Mouse (Mus musculus): ENCODE measurements at regions not wholly inside any gene's neighbourhood (a gene's known extent, or its start where the extent isn't known, plus 50 kb on each side); places are given as distances from the start of the nearest gene placed in this dataset.
A peak's percentile ranks its signal among the peaks of the same experiment; 100 is the strongest.

DNA sequence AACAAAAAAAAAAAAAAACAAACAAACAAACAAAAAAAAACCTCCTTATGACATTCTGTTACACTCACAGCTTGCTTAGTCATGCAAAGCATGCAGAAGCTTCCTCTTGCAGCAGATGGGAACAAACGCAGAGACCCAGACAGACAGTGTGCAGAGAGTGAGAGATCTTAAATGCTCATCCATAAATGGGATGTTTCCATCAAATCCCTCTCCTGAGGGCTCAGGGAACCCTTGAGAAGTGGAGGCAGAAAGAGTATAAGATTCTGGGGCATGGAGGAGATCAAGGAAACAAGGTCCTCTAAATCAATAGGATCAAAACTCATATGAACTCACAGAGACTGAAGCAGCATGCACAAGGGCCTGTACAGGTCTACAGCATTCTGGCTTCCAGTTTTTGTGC is 52.5 kb downstream of the Adm start:
- H3K4me1 ChIP-seq (ENCODE audit: control insufficient read depth, insufficient read depth, low read length) = peaks cover 4% of the 10 kb centered on the region
- H3K4me3 ChIP-seq (ENCODE audit: insufficient read depth, low read depth, low read length) = no peak overlapping the region
- no peak overlapping the region for H3K27ac ChIP-seq (ENCODE audit: insufficient read depth, low read depth, low read length)
- TF ChIP-seq CTCF (IDR thresholded peaks at IDR 0.05; ENCODE audit: insufficient read depth, low read depth, low read length) = no peak
- no peak for TF ChIP-seq POLR2A (IDR thresholded peaks at IDR 0.05; ENCODE audit: insufficient read depth, low read depth, low read length)
- WGBS = 87% methylated on average over 1 of the region's 1 CpGs

- Histone ChIP-seq H3K27ac (ENCODE audit: insufficient read depth, low read depth, low read length) (no peak overlapping the region), H3K4me3 (ENCODE audit: insufficient read depth, low read depth, low read length) (no peak overlapping the region), H3K4me1 (ENCODE audit: control insufficient read depth, insufficient read depth, low read length) (no peaks in the 10 kb centered on the region)
- 86% methylated on average over 4 of the region's 4 CpGs for WGBS
- TF ChIP-seq CTCF (IDR thresholded peaks at IDR 0.05; ENCODE audit: insufficient read depth, low read depth, low read length) (no peak), POLR2A (IDR thresholded peaks at IDR 0.05; ENCODE audit: insufficient read depth, low read depth, low read length) (no peak)
Observed at GRCm38 (mm10) chr7:110682911-110683310, 55.5 kb downstream of the Adm start.

GRCm38 (mm10) chr7:110688884-110689681 is 61.6 kb downstream of the Adm start:
- no peak overlapping the region for H3K27ac ChIP-seq (ENCODE audit: insufficient read depth, low read depth, low read length)
- 0 out of 2 replicates have a peak, but pooled peaks cover 3% of the 10 kb centered on the region for H3K4me1 ChIP-seq (ENCODE audit: control insufficient read depth, insufficient read depth, low read length)
- H3K4me3 ChIP-seq (ENCODE audit: insufficient read depth, low read depth, low read length) = no peak overlapping the region
- 55% methylated on average over 14 of the region's 14 CpGs for WGBS
- no peak for TF ChIP-seq CTCF (IDR thresholded peaks at IDR 0.05; ENCODE audit: insufficient read depth, low read depth, low read length)
- no peak for TF ChIP-seq POLR2A (IDR thresholded peaks at IDR 0.05; ENCODE audit: insufficient read depth, low read depth, low read length)

DNA sequence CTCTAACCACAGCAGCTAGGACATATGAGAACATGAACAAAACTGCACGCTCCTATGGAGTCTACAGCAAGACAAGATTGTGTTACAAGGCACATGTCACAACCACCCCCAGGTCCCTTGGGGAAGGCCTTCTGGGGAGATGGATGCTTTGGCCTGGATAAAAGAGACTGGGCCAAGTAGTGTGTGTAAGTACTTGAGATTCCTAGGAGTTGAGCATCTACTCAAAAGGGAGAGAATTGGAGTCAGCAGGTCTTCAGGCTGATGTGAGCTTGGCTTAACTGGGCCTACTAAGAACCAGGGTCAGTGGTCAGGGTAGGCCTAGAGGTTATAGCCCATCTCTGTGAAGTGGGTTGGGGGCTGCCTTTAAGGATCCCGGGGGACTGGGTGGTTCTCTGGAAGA is 62.8 kb downstream of the Adm start:
- Histone ChIP-seq H3K4me3 (ENCODE audit: insufficient read depth, low read depth, low read length) (no peak overlapping the region), H3K27ac (ENCODE audit: insufficient read depth, low read depth, low read length) (no peak overlapping the region), H3K4me1 (ENCODE audit: control insufficient read depth, insufficient read depth, low read length) (0 out of 2 replicates have a peak, but pooled peaks cover 3% of the 10 kb centered on the region)
- TF ChIP-seq POLR2A (IDR thresholded peaks at IDR 0.05; ENCODE audit: insufficient read depth, low read depth, low read length) (no peak), CTCF (IDR thresholded peaks at IDR 0.05; ENCODE audit: insufficient read depth, low read depth, low read length) (no peak)
- 96% methylated on average over 2 of the region's 2 CpGs for WGBS

DNA sequence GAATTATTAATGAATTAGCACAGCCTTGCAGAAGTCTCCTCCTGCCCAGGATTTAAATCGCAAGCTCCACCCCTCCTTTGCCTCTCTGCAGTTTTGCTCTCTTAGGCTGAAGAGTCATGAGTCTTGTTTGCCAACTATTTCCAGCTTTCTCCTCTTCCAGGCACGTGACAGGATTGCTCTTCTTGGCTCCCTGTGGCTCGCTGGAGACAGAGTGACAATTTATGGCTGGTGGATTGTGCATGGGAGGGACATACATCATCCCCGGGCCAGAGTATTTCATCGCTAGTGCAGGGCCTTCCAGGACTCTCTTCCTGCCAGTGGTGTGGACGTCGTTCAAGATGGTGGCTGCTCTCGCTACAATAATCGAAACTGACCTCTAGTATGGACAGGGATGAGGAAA is 63.4 kb downstream of the Adm start:
- Histone ChIP-seq H3K4me1 (ENCODE audit: control insufficient read depth, insufficient read depth, low read length) (0 out of 2 replicates have a peak, but pooled peaks cover 3% of the 10 kb centered on the region), H3K4me3 (ENCODE audit: insufficient read depth, low read depth, low read length) (no peak overlapping the region), H3K27ac (ENCODE audit: insufficient read depth, low read depth, low read length) (no peak overlapping the region)
- TF ChIP-seq CTCF (IDR thresholded peaks at IDR 0.05; ENCODE audit: insufficient read depth, low read depth, low read length) (no peak), POLR2A (IDR thresholded peaks at IDR 0.05; ENCODE audit: insufficient read depth, low read depth, low read length) (no peak)
- 81% methylated on average over 9 of the region's 9 CpGs for WGBS

- Histone ChIP-seq H3K27ac (ENCODE audit: insufficient read depth, low read depth, low read length) (no peak overlapping the region), H3K4me3 (ENCODE audit: insufficient read depth, low read depth, low read length) (no peak overlapping the region), H3K4me1 (ENCODE audit: control insufficient read depth, insufficient read depth, low read length) (peaks cover 3% of the 10 kb centered on the region; the same call in 1 of the 2 replicates)
- TF ChIP-seq CTCF (IDR thresholded peaks at IDR 0.05; ENCODE audit: insufficient read depth, low read depth, low read length) (no peak), POLR2A (IDR thresholded peaks at IDR 0.05; ENCODE audit: insufficient read depth, low read depth, low read length) (no peak)
- 83% methylated on average over 5 of the region's 5 CpGs for WGBS
Observed at GRCm38 (mm10) chr7:110694262-110694661, 66.8 kb downstream of the Adm start.

GRCm38 (mm10) chr7:110695729-110696128 is 68.3 kb downstream of the Adm start:
- no peak overlapping the region for H3K27ac ChIP-seq (ENCODE audit: insufficient read depth, low read depth, low read length)
- no peak overlapping the region for H3K4me3 ChIP-seq (ENCODE audit: insufficient read depth, low read depth, low read length)
- no peaks in the 10 kb centered on the region; the same call in 1 of the 2 replicates for H3K4me1 ChIP-seq (ENCODE audit: control insufficient read depth, insufficient read depth, low read length)
- WGBS = 87% methylated on average over 8 of the region's 8 CpGs
- no peak for TF ChIP-seq CTCF (IDR thresholded peaks at IDR 0.05; ENCODE audit: insufficient read depth, low read depth, low read length)
- no peak for TF ChIP-seq POLR2A (IDR thresholded peaks at IDR 0.05; ENCODE audit: insufficient read depth, low read depth, low read length)

DNA sequence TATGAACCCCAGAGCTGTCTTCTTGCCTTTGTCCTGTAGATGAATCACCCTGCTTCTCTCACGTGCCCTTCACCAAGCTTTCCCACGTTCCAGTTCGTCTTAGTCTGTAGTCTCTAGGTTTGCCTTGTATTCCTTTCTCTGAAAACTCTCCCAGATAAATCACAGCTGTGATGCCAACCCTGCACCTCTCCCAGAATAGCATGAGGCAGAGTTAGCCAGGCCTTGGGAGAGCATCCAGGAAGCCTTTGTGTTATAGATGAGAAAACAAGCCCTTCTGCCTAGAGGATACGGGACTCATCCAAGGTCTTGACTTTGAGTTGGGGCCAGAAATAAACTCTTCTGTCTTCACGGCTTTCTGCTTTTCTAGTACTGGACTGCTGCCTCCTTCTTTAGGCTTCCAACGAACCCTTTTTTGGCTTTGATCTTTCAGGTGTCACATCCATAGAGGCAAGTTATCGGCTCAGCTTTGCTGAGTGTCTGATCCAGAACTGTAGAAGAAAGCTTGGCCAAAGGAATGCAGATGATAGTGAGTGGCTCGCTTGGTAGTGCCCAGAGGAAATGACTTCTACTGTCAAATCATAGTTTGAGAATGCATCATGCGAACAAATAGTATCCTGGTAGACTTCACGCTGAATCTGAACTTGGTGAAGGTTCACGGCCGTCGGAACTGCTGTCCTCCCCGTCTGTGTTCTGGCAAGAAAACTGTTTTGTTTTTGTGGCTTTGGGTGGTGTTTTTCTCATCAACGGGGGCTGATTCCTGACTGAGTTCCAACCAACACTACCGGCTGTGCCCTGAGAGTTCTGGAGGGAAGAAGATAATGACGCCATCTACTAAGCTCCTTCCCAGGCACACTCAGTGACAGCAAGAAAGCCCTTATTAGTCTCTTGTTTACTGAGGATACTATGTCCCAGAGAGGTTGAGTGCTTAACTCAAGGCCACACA is 69.5 kb upstream of the Ampd3 start:
- TF ChIP-seq POLR2A (IDR thresholded peaks at IDR 0.05; ENCODE audit: insufficient read depth, low read depth, low read length) (no peak), CTCF (IDR thresholded peaks at IDR 0.05; ENCODE audit: insufficient read depth, low read depth, low read length) (no peak)
- 46% methylated on average over 17 of the region's 17 CpGs for WGBS
- H3K27ac ChIP-seq (ENCODE audit: insufficient read depth, low read depth, low read length) = peak overlapping the region; percentile 27; the same call in 1 of the 2 replicates
- peaks cover 7% of the 10 kb centered on the region for H3K4me1 ChIP-seq (ENCODE audit: control insufficient read depth, insufficient read depth, low read length)
- no peak overlapping the region for H3K4me3 ChIP-seq (ENCODE audit: insufficient read depth, low read depth, low read length)

DNA sequence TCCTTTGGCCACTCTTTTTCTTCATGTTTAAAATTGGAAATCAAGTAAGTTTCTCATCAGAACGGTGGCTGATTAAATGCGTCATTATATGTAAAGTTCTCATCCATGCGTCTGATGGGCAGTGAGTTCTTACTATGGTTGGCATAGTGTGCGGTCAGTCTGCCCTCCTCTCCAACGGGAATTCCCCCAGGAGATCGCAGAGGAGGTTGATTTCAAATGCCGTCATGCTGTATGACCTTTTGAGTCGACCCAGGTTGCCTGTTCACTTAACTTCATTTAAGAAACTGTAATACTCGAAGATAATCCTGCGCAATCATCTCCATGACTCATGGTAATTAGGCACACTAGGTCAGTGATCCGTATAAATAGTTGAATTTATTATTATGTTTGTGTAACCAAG is 68.4 kb upstream of the Ampd3 start:
- TF ChIP-seq POLR2A (IDR thresholded peaks at IDR 0.05; ENCODE audit: insufficient read depth, low read depth, low read length) (no peak), CTCF (IDR thresholded peaks at IDR 0.05; ENCODE audit: insufficient read depth, low read depth, low read length) (no peak)
- Histone ChIP-seq H3K4me3 (ENCODE audit: insufficient read depth, low read depth, low read length) (no peak overlapping the region), H3K4me1 (ENCODE audit: control insufficient read depth, insufficient read depth, low read length) (peaks cover 7% of the 10 kb centered on the region), H3K27ac (ENCODE audit: insufficient read depth, low read depth, low read length) (no peak overlapping the region)
- WGBS = 65% methylated on average over 11 of the region's 11 CpGs

All from olfactory bulb, adult 2 months (tissue).